Mouse (Mus musculus): ENCODE results near the gene Scamp5.
"Not testable (repeated sequence)": the region's sequence is repeated elsewhere in the genome, so short reads cannot be mapped to it uniquely, and the experiment has no call there.

Gene Scamp5

GRCm38 (mm10) chr9:57452624-57453462, 15.0 kb downstream of the Scamp5 start:
- DNase-seq (ENCODE audit: low spot score in 2 of 2) = no peak

- no peak for DNase-seq (ENCODE audit: low spot score in 2 of 2)
These were observed 18.1 kb downstream of the Scamp5 start for GRCm38 (mm10) chr9:57449715-57450114.

- DNase-seq (ENCODE audit: low spot score in 2 of 2) = no peak
These were observed 27.2 kb downstream of the Scamp5 start for GRCm38 (mm10) chr9:57440620-57441019.

- peak; percentile 96 to 98 for DNase-seq (ENCODE audit: low spot score in 2 of 2)
These were observed 28.2 kb downstream of the Scamp5 start, which contains the start of gene Ppcdc for GRCm38 (mm10) chr9:57439522-57440295. Gene Ppcdc (minus strand): TSS chr9:57440124.

GRCm38 (mm10) chr9:57439083-57439482, 28.8 kb downstream of the Scamp5 start:
- peak in 1 of 2 experiments; percentile 56 for DNase-seq (ENCODE audit: low spot score in 2 of 2)

GRCm38 (mm10) chr9:57437896-57438614, 29.8 kb downstream of the Scamp5 start:
- no peak for DNase-seq (ENCODE audit: low spot score in 2 of 2)

- DNase-seq (ENCODE audit: low spot score in 2 of 2) = no peak
These were observed 31.7 kb downstream of the Scamp5 start for GRCm38 (mm10) chr9:57436166-57436565.

GRCm38 (mm10) chr9:57434405-57435165, 33.3 kb downstream of the Scamp5 start:
- DNase-seq (ENCODE audit: low spot score in 2 of 2) = no peak

GRCm38 (mm10) chr9:57433097-57434032, 34.5 kb downstream of the Scamp5 start:
- peak; percentile 83 to 90 for DNase-seq (ENCODE audit: low spot score in 2 of 2)

GRCm38 (mm10) chr9:57432480-57432879, 35.4 kb downstream of the Scamp5 start:
- no peak for DNase-seq (ENCODE audit: low spot score in 2 of 2)

- no peak for DNase-seq (ENCODE audit: low spot score in 2 of 2)
These were observed 36.7 kb downstream of the Scamp5 start for GRCm38 (mm10) chr9:57431202-57431601.

- peak in 1 of 2 experiments; percentile 52 for DNase-seq (ENCODE audit: low spot score in 2 of 2)
These were observed 39.5 kb downstream of the Scamp5 start for GRCm38 (mm10) chr9:57428391-57428790.

- DNase-seq (ENCODE audit: low spot score in 2 of 2) = no peak
These were observed 39.9 kb downstream of the Scamp5 start for GRCm38 (mm10) chr9:57427937-57428336.

- not testable (repeated sequence) for DNase-seq (ENCODE audit: low spot score in 2 of 2)
These were observed 40.7 kb downstream of the Scamp5 start for GRCm38 (mm10) chr9:57427123-57427522.

- no peak for DNase-seq (ENCODE audit: low spot score in 2 of 2)
These were observed 42.7 kb downstream of the Scamp5 start for GRCm38 (mm10) chr9:57425116-57425515.

GRCm38 (mm10) chr9:57424066-57424465, 43.8 kb downstream of the Scamp5 start:
- DNase-seq (ENCODE audit: low spot score in 2 of 2) = no peak

GRCm38 (mm10) chr9:57421688-57422111, 46.2 kb downstream of the Scamp5 start:
- no peak for DNase-seq (ENCODE audit: low spot score in 2 of 2)

- peak; percentile 71 to 79 for DNase-seq (ENCODE audit: low spot score in 2 of 2)
These were observed 46.7 kb downstream of the Scamp5 start for GRCm38 (mm10) chr9:57421121-57421571.

- peak; percentile 93 to 94 for DNase-seq (ENCODE audit: low spot score in 2 of 2)
These were observed 47.3 kb downstream of the Scamp5 start for GRCm38 (mm10) chr9:57420321-57421120.

Data from right cerebral cortex, postnatal 10 days (tissue).